Mouse (Mus musculus): ENCODE results near the gene Dennd2c.

GRCm38 (mm10) chr3:103127721-103128120, 25.3 kb downstream of the Dennd2c start:
- TF ChIP-seq CTCF (IDR thresholded peaks at IDR 0.05; ENCODE audit: insufficient read depth, low read depth, low read length) (no peak), POLR2A (IDR thresholded peaks at IDR 0.05; ENCODE audit: insufficient read depth, low read depth, low read length) (no peak)
